Mouse (Mus musculus) ES-E14 (cell line): Measurements from ENCODE around the gene Csnk1e. TPM values are rescaled to one million over a fixed set of nuclear protein-coding genes. Genes with fewer than 3 reads are reported as not detected.
A peak's percentile ranks its signal among the peaks of the same experiment; 100 is the strongest.

Experiments used
- DNase-seq: peaks from one replicate; pipeline ENCODE4 v3.0.0-alpha.2; 2013; ENCODE audit warnings: low read depth, low spot score
- H3K27ac ChIP-seq: 2 replicates; pipeline ENCODE4 v1.5.1; 2012; ENCODE audit warnings: low read depth, mild to moderate bottlenecking, low read length, moderate library complexity, mixed read lengths; ENCODE audit not compliant: poor library complexity, insufficient read depth, severe bottlenecking
- H3K36me3 ChIP-seq: 2 replicates; pipeline ENCODE4 v1.6.1; 2012; ENCODE audit warnings: mild to moderate bottlenecking, low read length, moderate library complexity, mixed read lengths; ENCODE audit not compliant: control insufficient read depth, poor library complexity, insufficient read depth, severe bottlenecking
- H3K4me1 ChIP-seq, 2 experiments: fragments of 150-350 bp in 1 of 2; sonication (generic) in 1 of 2; 2 replicates each; pipeline ENCODE4 v1.6.1; 2012; ENCODE audit warnings: low read length in 2 of 2, mild to moderate bottlenecking in 1 of 2, mixed read lengths in 1 of 2; ENCODE audit not compliant: control insufficient read depth in 2 of 2, insufficient read depth in 2 of 2, poor library complexity in 1 of 2
- H3K4me3 ChIP-seq, 2 experiments: fragments of 150-350 bp in 1 of 2; sonication (generic) in 1 of 2; 2 replicates each; pipeline ENCODE4 v1.5.1; 2012; ENCODE audit warnings: low read length in 2 of 2, low read depth in 1 of 2, mild to moderate bottlenecking in 1 of 2, mixed read lengths in 1 of 2; ENCODE audit not compliant: insufficient read depth in 1 of 2, poor library complexity in 1 of 2, severe bottlenecking in 1 of 2
- H3K9ac ChIP-seq: 2 replicates; pipeline ENCODE4 v1.6.1; 2012; ENCODE audit warnings: low read depth, mild to moderate bottlenecking, low read length, mixed read lengths; ENCODE audit not compliant: poor library complexity, insufficient read depth, severe bottlenecking
- H3K9me3 ChIP-seq: fragments of 150-350 bp; sonication (generic); 2 replicates; pipeline ENCODE4 v1.6.1; 2012; ENCODE audit warnings: low read depth, mild to moderate bottlenecking, low read length; ENCODE audit not compliant: control insufficient read depth, insufficient read depth
- CHD2 ChIP-seq: IDR thresholded peaks from 2 replicates; pipeline ENCODE4 v1.6.1; 2014; ENCODE audit warnings: mild to moderate bottlenecking, low read depth, low read length, inconsistent platforms
- HCFC1 ChIP-seq: IDR thresholded peaks from 2 replicates; pipeline ENCODE4 v1.6.1; 2012; ENCODE audit warnings: low read length, inconsistent platforms, borderline replicate concordance; ENCODE audit not compliant: insufficient read depth
- MAFK ChIP-seq: IDR thresholded peaks from 2 replicates; pipeline ENCODE4 v1.6.1; 2014; ENCODE audit warnings: mild to moderate bottlenecking, low read depth, low read length, inconsistent platforms; ENCODE audit not compliant: insufficient read depth
- ZC3H11A ChIP-seq: IDR thresholded peaks from 2 replicates; pipeline ENCODE4 v1.6.1; 2012; ENCODE audit warnings: low read depth, mild to moderate bottlenecking, inconsistent platforms, low read length, borderline replicate concordance
- ZNF384 ChIP-seq: IDR thresholded peaks from 2 replicates; pipeline ENCODE4 v1.6.1; 2012; ENCODE audit warnings: low read depth, low read length, inconsistent platforms
- in situ Hi-C, 2 experiments: fragments of 600-800 bp; cut with MboI; formaldehyde crosslinking; loops; one replicate each; pipeline ENCODE4 v1.15.1; 2025; ENCODE audit warnings: low sequenced_read_pairs in 2 of 2, inconsistent platforms in 1 of 2; ENCODE audit not compliant: unreplicated experiment in 2 of 2
- total RNA-seq: library from RNA; depleted of rRNA; stranded (reverse); fragments of 300-350 nt; gene quantifications from 2 replicates; pipeline ENCODE4 v1.2.3, GENCODE M21; 2012

Gene Csnk1e
- total RNA-seq, 1 experiment, result 82.0 TPM

DNA sequence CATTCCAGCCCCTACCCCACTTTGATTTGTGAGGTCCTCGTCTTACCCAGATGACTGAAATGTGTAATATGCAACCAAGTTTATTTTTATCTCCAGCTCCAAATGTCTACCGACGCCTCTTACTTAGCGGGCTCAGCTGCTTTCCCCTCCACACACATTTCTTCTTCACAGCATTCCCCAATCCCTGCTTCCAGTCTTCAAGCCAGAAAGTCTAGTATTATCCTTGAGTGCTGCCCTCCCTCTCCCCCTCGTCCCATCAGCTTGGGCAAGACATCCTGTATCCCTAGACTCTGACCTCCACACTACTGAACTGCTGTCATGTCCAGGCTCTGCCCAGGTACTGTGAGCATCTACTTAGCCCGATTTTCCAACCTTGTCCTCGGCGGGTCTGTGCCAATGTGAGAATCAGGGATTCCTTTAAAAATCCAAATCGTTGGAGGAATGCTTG is 51.6 kb downstream of the Csnk1e start:
- Histone ChIP-seq H3K4me3 (peak overlapping the region; percentile 91 to 95), H3K9ac (0 out of 2 replicates have a peak overlapping the region, but pooled peaks have one; percentile 71), H3K9me3 (no peaks in the 10 kb centered on the region), H3K36me3 (no peaks in the 10 kb centered on the region), H3K4me1 (peaks cover 2 to 27% of the 10 kb centered on the region in 2 experiments), H3K27ac (no peak overlapping the region)
- no peak for TF ChIP-seq ZNF384
- no peak for TF ChIP-seq CHD2
- TF ChIP-seq ZC3H11A, result no peak
- no peak for TF ChIP-seq HCFC1
- no peak for TF ChIP-seq MAFK
- in situ Hi-C loops, result no loop called here
- DNase-seq, result no peak

DNA sequence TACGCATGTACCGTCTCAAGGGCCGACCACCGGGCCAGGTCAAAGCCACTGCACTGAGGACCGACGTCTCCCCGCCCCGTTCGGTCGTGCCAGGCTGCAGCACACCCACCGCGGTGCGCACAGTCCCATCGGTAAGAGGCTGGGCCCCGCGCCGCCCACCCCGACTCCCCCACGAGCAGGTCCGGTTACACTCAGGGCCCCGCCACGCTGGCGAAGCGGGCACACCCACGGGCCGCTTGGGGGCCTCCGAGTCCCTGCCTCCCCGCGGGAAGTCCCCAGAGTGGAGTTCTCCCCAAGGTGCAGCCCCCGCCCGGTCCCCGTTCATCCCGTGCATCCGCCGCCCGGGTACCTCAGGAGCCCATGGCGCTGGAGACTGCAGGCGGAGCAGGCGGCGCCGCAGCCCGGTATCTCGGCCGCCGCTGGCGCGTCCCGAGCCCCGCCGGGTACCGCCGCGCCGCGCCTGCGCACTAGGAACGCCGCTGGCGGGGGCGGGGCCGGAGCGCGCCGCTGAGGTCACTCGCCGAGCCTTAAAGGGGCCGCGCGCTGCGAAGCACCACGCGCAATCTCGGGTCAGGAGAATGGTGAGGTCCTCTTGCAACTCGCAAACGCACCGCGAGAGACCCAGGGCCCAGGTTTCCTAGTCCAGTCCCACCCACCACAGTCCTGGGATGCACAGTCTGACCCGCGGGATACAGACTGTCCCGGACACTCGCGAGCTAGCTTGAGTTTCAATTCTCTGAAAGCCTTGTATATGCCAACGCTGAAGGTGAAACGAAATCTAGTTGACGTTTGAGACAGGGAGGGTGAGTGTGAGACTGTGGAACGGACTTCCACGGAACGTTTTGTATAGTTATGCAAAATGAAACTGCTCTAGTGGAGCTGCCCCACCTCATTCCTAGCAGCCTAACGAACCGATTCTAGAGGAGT is 52.3 kb downstream of the Csnk1e start, which contains the start of gene Tmem184b:
TSS of gene Tmem184b (minus strand) at position 734 of the 927 bp plus-strand sequence.
- Histone ChIP-seq H3K4me3 (peak within 1 kb of the TSS; percentile 91 to 95), H3K4me1 (peaks cover 5 to 29% of the 10 kb centered on the region in 2 experiments), H3K9me3 (no peaks in the 10 kb centered on the region), H3K9ac (peak within 1 kb of the TSS; percentile 82), H3K36me3 (no peaks in the 10 kb centered on the region), H3K27ac (peak within 1 kb of the TSS; percentile 15; the same call in 1 of the 2 replicates)
- no peak for DNase-seq
- TF ChIP-seq MAFK, result no peak
- no peak for TF ChIP-seq ZC3H11A
- no peak; the same call in 1 of the 2 replicates for TF ChIP-seq HCFC1
- TF ChIP-seq ZNF384, result no peak
- no peak for TF ChIP-seq CHD2
- in situ Hi-C loops, result no loop called here

DNA sequence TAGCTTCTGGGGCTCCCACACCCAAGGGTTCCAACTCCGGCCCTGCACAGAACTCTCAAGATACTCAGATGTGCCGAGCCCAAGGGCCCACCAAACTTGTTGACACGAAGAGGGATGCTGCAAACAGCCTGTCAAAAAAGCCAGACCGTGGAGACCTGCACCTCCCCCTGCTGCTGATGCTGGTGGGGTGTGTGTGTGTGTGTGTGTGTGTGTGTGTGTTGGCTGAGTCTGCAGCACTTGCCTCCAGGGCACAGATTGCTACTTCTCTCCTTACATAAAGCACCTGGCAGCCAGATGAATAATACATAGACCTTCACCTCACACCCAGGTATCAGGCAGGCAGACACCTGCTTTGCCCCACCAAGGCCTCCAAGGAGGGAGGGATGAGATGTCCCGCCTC is 53.2 kb downstream of the Csnk1e start:
- Histone ChIP-seq H3K9ac (peak overlapping the region; percentile 82; the same call in 1 of the 2 replicates), H3K4me1 (peaks cover 8 to 32% of the 10 kb centered on the region in 2 experiments), H3K27ac (no peak overlapping the region), H3K4me3 (peak overlapping the region; percentile 91 to 95), H3K36me3 (no peaks in the 10 kb centered on the region), H3K9me3 (no peaks in the 10 kb centered on the region)
- TF ChIP-seq HCFC1 (no peak), ZNF384 (no peak), ZC3H11A (no peak), CHD2 (no peak), MAFK (no peak)
- in situ Hi-C loops, result no loop called here
- DNase-seq, result no peak

DNA sequence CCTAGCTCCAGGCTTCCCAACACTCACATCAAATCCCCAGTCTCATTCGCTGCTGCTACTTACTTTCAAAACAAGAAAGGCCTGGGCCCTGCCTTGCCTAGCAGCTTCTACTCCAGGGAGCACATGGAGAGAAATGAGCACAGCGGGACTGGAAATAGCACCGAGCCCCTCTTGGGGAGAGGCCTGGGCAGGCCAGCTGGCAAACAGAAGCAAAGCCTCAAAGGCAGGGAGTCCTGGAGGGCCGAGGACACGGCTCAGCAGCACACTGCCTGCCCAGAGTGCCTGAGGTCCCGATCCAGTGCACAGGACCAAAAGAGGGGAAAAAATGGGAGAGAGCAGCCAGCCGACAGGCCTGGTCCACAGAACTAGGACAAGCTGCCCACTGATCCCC is 54.4 kb downstream of the Csnk1e start:
- H3K9me3 ChIP-seq, result no peaks in the 10 kb centered on the region
- peak overlapping the region; percentile 23 for H3K27ac ChIP-seq
- no peak for TF ChIP-seq CHD2
- no peak for TF ChIP-seq MAFK
- TF ChIP-seq ZC3H11A, result no peak
- TF ChIP-seq ZNF384, result no peak
- TF ChIP-seq HCFC1, result no peak
- DNase-seq, result no peak
- H3K4me1 ChIP-seq, result peaks cover 11 to 37% of the 10 kb centered on the region in 2 experiments
- in situ Hi-C loops, result no loop called here
- H3K9ac ChIP-seq, result peak overlapping the region; percentile 51; the same call in 1 of the 2 replicates
- no peaks in the 10 kb centered on the region; the same call in 1 of the 2 replicates for H3K36me3 ChIP-seq
- peak overlapping the region; percentile 12 to 91; a peak in 2 of 4 replicates for H3K4me3 ChIP-seq
